Mouse (Mus musculus): Measurements from ENCODE around the gene Scn8a.

Scn8a gene

GRCm38 (mm10) chr15:100869558-100869957 lies at the start of gene Scn8a:
TSS of gene Scn8a (plus strand) at chr15:100869858.
- peak; percentile 21 for DNase-seq (ENCODE audit: low spot score)

- DNase-seq (ENCODE audit: low spot score) = no peak
Observed at GRCm38 (mm10) chr15:100821824-100822223, 47.8 kb upstream of the Scn8a start.

GRCm38 (mm10) chr15:100822370-100822769 lies 47.3 kb upstream of the Scn8a start:
- peak; percentile 44 for DNase-seq (ENCODE audit: low spot score)

- no peak for DNase-seq (ENCODE audit: low spot score)
Observed at GRCm38 (mm10) chr15:100825249-100825856, 44.3 kb upstream of the Scn8a start.

GRCm38 (mm10) chr15:100826076-100826475 lies 43.6 kb upstream of the Scn8a start:
- no peak for DNase-seq (ENCODE audit: low spot score)

GRCm38 (mm10) chr15:100829775-100830174 lies 39.9 kb upstream of the Scn8a start:
- no peak for DNase-seq (ENCODE audit: low spot score)

- peak; percentile 32 for DNase-seq (ENCODE audit: low spot score)
Observed at GRCm38 (mm10) chr15:100830682-100831081, 39.0 kb upstream of the Scn8a start.

- DNase-seq (ENCODE audit: low spot score) = no peak
Observed at GRCm38 (mm10) chr15:100832144-100832543, 37.5 kb upstream of the Scn8a start.

GRCm38 (mm10) chr15:100832784-100833183 lies 36.9 kb upstream of the Scn8a start:
- DNase-seq (ENCODE audit: low spot score) = peak; percentile 17

GRCm38 (mm10) chr15:100836729-100837128 lies 32.9 kb upstream of the Scn8a start:
- no peak for DNase-seq (ENCODE audit: low spot score)

- DNase-seq (ENCODE audit: low spot score) = no peak
Observed at GRCm38 (mm10) chr15:100838607-100839207, 31.0 kb upstream of the Scn8a start.

- DNase-seq (ENCODE audit: low spot score) = no peak
Observed at GRCm38 (mm10) chr15:100844336-100844735, 25.3 kb upstream of the Scn8a start.

- no peak for DNase-seq (ENCODE audit: low spot score)
Observed at GRCm38 (mm10) chr15:100845049-100845879, 24.4 kb upstream of the Scn8a start.

GRCm38 (mm10) chr15:100847193-100847592 lies 22.5 kb upstream of the Scn8a start:
- no peak for DNase-seq (ENCODE audit: low spot score)

- no peak for DNase-seq (ENCODE audit: low spot score)
Observed at GRCm38 (mm10) chr15:100857586-100857985, 12.1 kb upstream of the Scn8a start.

- DNase-seq (ENCODE audit: low spot score) = peak; percentile 46
Observed at GRCm38 (mm10) chr15:100860856-100861255, 8.8 kb upstream of the Scn8a start.

- no peak for DNase-seq (ENCODE audit: low spot score)
Observed at GRCm38 (mm10) chr15:100865556-100865955, 4.1 kb upstream of the Scn8a start.

GRCm38 (mm10) chr15:100870001-100870774 lies 530 bp downstream of the Scn8a start:
- DNase-seq (ENCODE audit: low spot score) = peak; percentile 96

- DNase-seq (ENCODE audit: low spot score) = no peak
Observed at GRCm38 (mm10) chr15:100870775-100871106, 1.1 kb downstream of the Scn8a start.

GRCm38 (mm10) chr15:100871107-100872011 lies 1.7 kb downstream of the Scn8a start:
- peak; percentile 49 for DNase-seq (ENCODE audit: low spot score)

GRCm38 (mm10) chr15:100873155-100873554 lies 3.5 kb downstream of the Scn8a start:
- DNase-seq (ENCODE audit: low spot score) = no peak
